8 mouse cellular contexts compared by ENCODE assay signal in the genomic region with DNA sequence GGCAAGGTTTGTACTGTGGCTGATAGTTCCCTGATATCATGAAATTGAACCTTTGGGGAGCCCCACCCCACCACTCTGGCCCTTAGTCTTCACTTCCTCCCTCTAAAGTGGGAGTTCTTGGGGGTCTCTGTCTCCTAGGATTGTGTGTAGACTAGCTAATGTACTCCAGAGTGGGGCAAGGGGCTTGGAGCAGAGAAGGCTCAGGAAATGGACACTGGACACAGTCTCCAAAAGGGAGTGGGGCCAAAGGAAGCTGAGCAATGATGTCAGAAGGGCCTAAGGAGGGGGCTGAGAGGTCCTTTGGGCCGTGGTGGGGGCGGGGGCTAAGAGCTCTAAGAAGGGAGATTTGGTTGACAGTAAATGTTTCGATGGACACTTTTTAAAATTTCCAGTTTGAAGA. TPM values are rescaled to one million over a fixed set of nuclear protein-coding genes. Genes with fewer than 3 reads are reported as not detected.
DNase-seq lines count a peak whose midpoint lies in the region; ATAC-seq and TF ChIP-seq lines count a peak whose summit lies in the region.

No protein-coding gene starts in this region.

- H3K4me1 ChIP-seq in CH12.LX (ENCODE audit: control insufficient read depth in 1 of 2, insufficient read depth in 2 of 2) = peaks cover 39 to 75% of the 10 kb centered on the region in 2 experiments
- peaks cover 60 to 73% of the 10 kb centered on the region in 2 experiments for H3K4me1 ChIP-seq in heart, embryonic 14.5 days (ENCODE audit: control insufficient read depth in 2 of 2, insufficient read depth in 2 of 2, low read length in 2 of 2)
- H3K4me1 ChIP-seq in liver, embryonic 15.5 days (replicated peaks) = peaks cover 88% of the 10 kb centered on the region

- no peak for TF ChIP-seq POLR2A in CH12.LX (IDR thresholded peaks at IDR 0.05; ENCODE audit: low read depth, low read length)

- peaks cover 72% of the 10 kb centered on the region for H3K79me2 ChIP-seq in CH12.LX (replicated peaks; ENCODE audit: control insufficient read depth, extremely low read depth, insufficient read depth, poor library complexity, severe bottlenecking)

- no peak for DNase-seq in gastrocnemius, adult 2 months
- no peak for DNase-seq in gastrocnemius, postnatal 10 days
- DNase-seq in CH12.LX (ENCODE audit: extremely low read depth) = no peak
- DNase-seq in urinary bladder, postnatal 10 days (ENCODE audit: low spot score) = no peak
- no peak for DNase-seq in adrenal gland, postnatal 14 days
- no peak for DNase-seq in frontal cortex, postnatal 14 days (ENCODE audit: low spot score in 2 of 2)

- TF ChIP-seq RAD21 in CH12.LX (IDR thresholded peaks at IDR 0.05; ENCODE audit: low read depth, low read length) = no peak

- intact Hi-C loops in gastrocnemius, adult 2 months (cut with DNase I) = no loop called here

- H3K27ac ChIP-seq in gastrocnemius, adult 2 months = peak overlapping the region; percentile 99
- 0 out of 2 replicates have a peak overlapping the region, but pooled peaks have one; percentile 25 for H3K27ac ChIP-seq in CH12.LX (ENCODE audit: insufficient read depth, low read depth)
- peak overlapping the region; percentile 13 to 99 for H3K27ac ChIP-seq in heart, embryonic 14.5 days (replicated peaks in 1 of 2; ENCODE audit: control insufficient read depth in 1 of 2, insufficient read depth in 1 of 2, low read depth in 2 of 2, low read length in 2 of 2)
- peak overlapping the region; percentile 38; the same call in 1 of the 2 replicates for H3K27ac ChIP-seq in liver, embryonic 15.5 days (replicated peaks)

- peak overlapping the region; percentile 78 for H3K4me2 ChIP-seq in CH12.LX (ENCODE audit: insufficient read depth, low read depth, poor library complexity, severe bottlenecking)
- H3K4me2 ChIP-seq in heart, embryonic 14.5 days (ENCODE audit: low read length) = peak overlapping the region; percentile 92
- H3K4me2 ChIP-seq in liver, embryonic 15.5 days = peak overlapping the region; percentile 94

- no peak for TF ChIP-seq CTCF in gastrocnemius, adult 2 months (IDR thresholded peaks at IDR 0.05)
- TF ChIP-seq CTCF in CH12.LX (conservative IDR thresholded peaks at IDR 0.05 in 1 of 2, IDR thresholded peaks at IDR 0.05 in 1 of 2; ENCODE audit: low read depth in 2 of 2, low read length in 2 of 2) = no peak

- TF ChIP-seq EP300 in CH12.LX (IDR thresholded peaks at IDR 0.05; ENCODE audit: low read length) = no peak

- in situ Hi-C loops in CH12.LX (cut with MboI; ENCODE audit: low pct_ligation_motif_present, low pct_unique_long_range_greater_than_20kb, low sequenced_read_pairs) = no loop called here

- H3K9me3 ChIP-seq in CH12.LX (replicated peaks; ENCODE audit: low read length) = no peaks in the 10 kb centered on the region
- H3K9me3 ChIP-seq in heart, embryonic 14.5 days (ENCODE audit: control insufficient read depth, low read length) = no peaks in the 10 kb centered on the region
- no peaks in the 10 kb centered on the region for H3K9me3 ChIP-seq in liver, embryonic 15.5 days (replicated peaks)

- H3K27me3 ChIP-seq in CH12.LX (replicated peaks) = no peaks in the 10 kb centered on the region
- no peaks in the 10 kb centered on the region for H3K27me3 ChIP-seq in heart, embryonic 14.5 days (ENCODE audit: control insufficient read depth, insufficient read depth, low read length)
- no peaks in the 10 kb centered on the region for H3K27me3 ChIP-seq in liver, embryonic 15.5 days

- H3K9ac ChIP-seq in CH12.LX (ENCODE audit: insufficient read depth, low read depth) = peak overlapping the region; percentile 77
- peak overlapping the region; percentile 100 for H3K9ac ChIP-seq in heart, embryonic 14.5 days (ENCODE audit: low read length)
- H3K9ac ChIP-seq in liver, embryonic 15.5 days = 0 out of 2 replicates have a peak overlapping the region, but pooled peaks have one; percentile 81

- H3K36me3 ChIP-seq in CH12.LX (replicated peaks in 1 of 2; ENCODE audit: control insufficient read depth in 1 of 2, insufficient read depth in 1 of 2, low read length in 1 of 2) = peaks cover 23 to 61% of the 10 kb centered on the region in 2 experiments
- peaks cover 39% of the 10 kb centered on the region for H3K36me3 ChIP-seq in heart, embryonic 14.5 days (ENCODE audit: control insufficient read depth, insufficient read depth, low read length)
- no peaks in the 10 kb centered on the region for H3K36me3 ChIP-seq in liver, embryonic 15.5 days (replicated peaks)

- 58% methylated on average over 3 of the region's 3 CpGs for WGBS in heart, embryonic 14.5 days
- WGBS in liver, embryonic 15.5 days (ENCODE audit: insufficient replicate concordance) = 39% methylated on average over 3 of the region's 3 CpGs

- no peak for ATAC-seq in heart, embryonic 14.5 days (ENCODE audit: insufficient number of reproducible peaks, insufficient read depth, low FRiP score, low read depth)
- ATAC-seq in liver, embryonic 15.5 days (ENCODE audit: insufficient read depth) = no peak

- H3K4me3 ChIP-seq in gastrocnemius, adult 2 months = peak overlapping the region; percentile 95
- H3K4me3 ChIP-seq in CH12.LX (replicated peaks in 1 of 3; ENCODE audit: low read depth in 2 of 3, low read length in 2 of 3, poor library complexity in 1 of 3) = peak overlapping the region; percentile 79 to 91 (median 90)
- peak overlapping the region; percentile 67 to 100 for H3K4me3 ChIP-seq in heart, embryonic 14.5 days (ENCODE audit: control insufficient read depth in 1 of 2, insufficient read depth in 1 of 2, low read depth in 1 of 2, low read length in 2 of 2)
- peak overlapping the region; percentile 73 for H3K4me3 ChIP-seq in liver, embryonic 15.5 days (replicated peaks)

- dilution Hi-C loops in CH12.LX (cut with MboI; ENCODE audit: extremely low pct_ligation_motif_present, extremely low pct_unique_long_range_greater_than_20kb, low sequenced_read_pairs) = no loop called here

TF ChIP-seq in CH12.LX, 34 proteins besides CTCF, POLR2A, EP300 and RAD21:
- TF ChIP-seq ELF1 (IDR thresholded peaks at IDR 0.05; ENCODE audit: low read depth, low read length) (no peak), E2F4 (IDR thresholded peaks at IDR 0.05; ENCODE audit: insufficient replicate concordance, low read depth, low read length) (no peak), POLR2AphosphoS2 (IDR thresholded peaks at IDR 0.05; ENCODE audit: low read depth, low read length) (no peak), PAX5 (IDR thresholded peaks at IDR 0.05; ENCODE audit: low read length) (no peak)

RNA-seq across cellular contexts. Expression of gene Cd81, which starts 2.5 kb away (rescaled TPM):
- 100 to 1,000 TPM; 100 to 129 TPM for total RNA-seq in gastrocnemius, adult 2 months (2021)
- total RNA-seq in gastrocnemius, postnatal 10 days (2021) = 100 to 1,000 TPM; 236 to 268 TPM
- 275 and 327 TPM in 2 replicates for total RNA-seq in CH12.LX (2012; rRNA removed)
- 334 and 352 TPM in 2 replicates for total RNA-seq in CH12.LX (2014; rRNA removed)
- 318 and 325 TPM in 2 replicates for polyA plus RNA-seq in CH12.LX (2012; ENCODE audit: insufficient read length, low read depth)
- polyA plus RNA-seq in heart, embryonic 14.5 days (2014; fragmentation: Nextera tagmentation; extraction: Ambion mirVana) = 885 and 947 TPM in 2 replicates
- 132 and 141 TPM in 2 replicates for polyA plus RNA-seq in liver, embryonic 15.5 days (2015; fragmentation: Nextera tagmentation; extraction: Ambion mirVana)
- total RNA-seq in adrenal gland, postnatal 14 days (2021) = 536 and 561 TPM in 2 replicates

RNA-seq across cellular contexts. Expression of gene Tssc4, which starts 14.0 kb away (rescaled TPM):
- 1 to 10 TPM; 6.6 to 8.2 TPM for total RNA-seq in gastrocnemius, adult 2 months (2021)
- 10 to 100 TPM; 14.3 to 16.9 TPM for total RNA-seq in gastrocnemius, postnatal 10 days (2021)
- 49.8 and 58.7 TPM in 2 replicates for total RNA-seq in CH12.LX (2012; rRNA removed)
- total RNA-seq in CH12.LX (2014; rRNA removed) = 47.3 and 55.1 TPM in 2 replicates
- 44.1 and 49.6 TPM in 2 replicates for polyA plus RNA-seq in CH12.LX (2012; ENCODE audit: insufficient read length, low read depth)
- polyA plus RNA-seq in heart, embryonic 14.5 days (2014; fragmentation: Nextera tagmentation; extraction: Ambion mirVana) = 31.3 and 41.1 TPM in 2 replicates
- 38.5 and 44.2 TPM in 2 replicates for polyA plus RNA-seq in liver, embryonic 15.5 days (2015; fragmentation: Nextera tagmentation; extraction: Ambion mirVana)
- total RNA-seq in adrenal gland, postnatal 14 days (2021) = 32.2 and 33.3 TPM in 2 replicates

RNA-seq across cellular contexts. Expression of gene Trpm5, which starts 39.4 kb away (rescaled TPM):
- not detected for total RNA-seq in gastrocnemius, adult 2 months (2021)
- 1 to 10 TPM; 1.2 to 2.8 TPM for total RNA-seq in gastrocnemius, postnatal 10 days (2021)
- total RNA-seq in CH12.LX (2012; rRNA removed) (1.3 and 1.5 TPM in 2 replicates), CH12.LX (2014; rRNA removed) (1.1 and 1.4 TPM in 2 replicates)
- polyA plus RNA-seq in CH12.LX (2012; ENCODE audit: insufficient read length, low read depth) = 1.7 and 3.0 TPM in 2 replicates
- polyA plus RNA-seq in heart, embryonic 14.5 days (2014; fragmentation: Nextera tagmentation; extraction: Ambion mirVana) = 3.9 and 4.4 TPM in 2 replicates
- polyA plus RNA-seq in liver, embryonic 15.5 days (2015; fragmentation: Nextera tagmentation; extraction: Ambion mirVana) = 0.43 and 0.91 TPM in 2 replicates
- total RNA-seq in adrenal gland, postnatal 14 days (2021) = 0.59 and 0.68 TPM in 2 replicates

RNA-seq across cellular contexts. Expression of gene Tspan32, which starts 50.2 kb away (rescaled TPM):
- total RNA-seq in gastrocnemius, adult 2 months (2021) = under 1 TPM; 0.23 to 0.39 TPM
- total RNA-seq in gastrocnemius, postnatal 10 days (2021) = under 1 TPM; 0.16 to 0.90 TPM
- total RNA-seq in CH12.LX (2012; rRNA removed) = 27.2 and 28.2 TPM in 2 replicates
- total RNA-seq in CH12.LX (2014; rRNA removed) = 34.5 and 40.5 TPM in 2 replicates
- 28.6 and 29.9 TPM in 2 replicates for polyA plus RNA-seq in CH12.LX (2012; ENCODE audit: insufficient read length, low read depth)
- polyA plus RNA-seq in heart, embryonic 14.5 days (2014; fragmentation: Nextera tagmentation; extraction: Ambion mirVana) = 2.3 and 2.7 TPM in 2 replicates
- 80.3 and 82.2 TPM in 2 replicates for polyA plus RNA-seq in liver, embryonic 15.5 days (2015; fragmentation: Nextera tagmentation; extraction: Ambion mirVana)
- 2.0 and 8.6 TPM in 2 replicates for total RNA-seq in adrenal gland, postnatal 14 days (2021)

RNA-seq across cellular contexts. Expression of gene Kcnq1, which starts 51.2 kb away (rescaled TPM):
- under 1 TPM; 0.33 to 0.67 TPM for total RNA-seq in gastrocnemius, adult 2 months (2021)
- 1 to 10 TPM; 1.6 to 1.9 TPM for total RNA-seq in gastrocnemius, postnatal 10 days (2021)
- not detected in 2 replicates for total RNA-seq in CH12.LX (2012; rRNA removed)
- not detected in 2 replicates for total RNA-seq in CH12.LX (2014; rRNA removed)
- not detected in 2 replicates for polyA plus RNA-seq in CH12.LX (2012; ENCODE audit: insufficient read length, low read depth)
- 28.1 and 31.1 TPM in 2 replicates for polyA plus RNA-seq in heart, embryonic 14.5 days (2014; fragmentation: Nextera tagmentation; extraction: Ambion mirVana)
- polyA plus RNA-seq in liver, embryonic 15.5 days (2015; fragmentation: Nextera tagmentation; extraction: Ambion mirVana) = 0.31 and 0.91 TPM in 2 replicates
- total RNA-seq in adrenal gland, postnatal 14 days (2021) = 4.4 and 6.1 TPM in 2 replicates

Comparison
In these comparisons a context has a peak if more than half of its experiments do, and no peak if none do; other contexts are left out.
1. H3K27ac ChIP-seq: peak in every context shown above with its lines; median percentile 99 in gastrocnemius, adult 2 months; 56 in heart, embryonic 14.5 days; 38 in liver, embryonic 15.5 days; 25 in CH12.LX.